Mouse (Mus musculus): Measurements from ENCODE around the gene Dyrk1a. TPM values are rescaled to one million over a fixed set of nuclear protein-coding genes. Genes with fewer than 3 reads are reported as not detected.
A peak's percentile ranks its signal among the peaks of the same experiment; 100 is the strongest.

Gene Dyrk1a
- polyA plus RNA-seq, 1 experiment from 2014 or later, result 8.0 TPM

- no peak for TF ChIP-seq CTCF (IDR thresholded peaks at IDR 0.05; ENCODE audit: low read depth)
- Histone ChIP-seq H3K9me3 (ENCODE audit: control insufficient read depth) (no peaks in the 10 kb centered on the region), H3K27ac (ENCODE audit: low read depth, low read length) (no peak overlapping the region), H3K36me3 (ENCODE audit: control insufficient read depth, insufficient read depth) (no peaks in the 10 kb centered on the region), H3K4me3 (ENCODE audit: low read depth, low read length) (no peak overlapping the region), H3K27me3 (replicated peaks; ENCODE audit: control insufficient read depth, insufficient read depth, low read length) (no peaks in the 10 kb centered on the region), H3K4me1 (replicated peaks; ENCODE audit: control insufficient read depth, insufficient read depth, low read length) (peaks cover 3% of the 10 kb centered on the region; the same call in 1 of the 2 replicates), H3K4me2 (replicated peaks; ENCODE audit: low read depth) (peak overlapping the region; percentile 52), H3K9ac (ENCODE audit: low read depth, low read length) (no peak overlapping the region)
- WGBS, result 30% methylated on average over 9 of the region's 9 CpGs
- peak; percentile 19; the same call in 1 of the 2 replicates for ATAC-seq
Observed at GRCm38 (mm10) chr16:94628976-94629729, 59.3 kb downstream of the Dyrk1a start.

GRCm38 (mm10) chr16:94631984-94632383 lies 62.2 kb downstream of the Dyrk1a start:
- WGBS, result 9% methylated on average over 5 of the region's 5 CpGs
- Histone ChIP-seq H3K9me3 (ENCODE audit: control insufficient read depth) (no peaks in the 10 kb centered on the region), H3K4me3 (ENCODE audit: low read depth, low read length) (no peak overlapping the region), H3K4me2 (replicated peaks; ENCODE audit: low read depth) (peak overlapping the region; percentile 51; the same call in 1 of the 2 replicates), H3K4me1 (replicated peaks; ENCODE audit: control insufficient read depth, insufficient read depth, low read length) (no peaks in the 10 kb centered on the region; the same call in 1 of the 2 replicates), H3K36me3 (ENCODE audit: control insufficient read depth, insufficient read depth) (no peaks in the 10 kb centered on the region), H3K9ac (ENCODE audit: low read depth, low read length) (no peak overlapping the region), H3K27me3 (replicated peaks; ENCODE audit: control insufficient read depth, insufficient read depth, low read length) (no peaks in the 10 kb centered on the region), H3K27ac (ENCODE audit: low read depth, low read length) (no peak overlapping the region)
- ATAC-seq, result peak; percentile 82
- TF ChIP-seq CTCF (IDR thresholded peaks at IDR 0.05; ENCODE audit: low read depth), result no peak

- H3K27ac ChIP-seq (ENCODE audit: low read depth, low read length), result peak overlapping the region; percentile 71
- peak; percentile 62 for ATAC-seq
- no peaks in the 10 kb centered on the region for H3K27me3 ChIP-seq (replicated peaks; ENCODE audit: control insufficient read depth, insufficient read depth, low read length)
- TF ChIP-seq CTCF (IDR thresholded peaks at IDR 0.05; ENCODE audit: low read depth), result no peak
- WGBS, result 32% methylated on average over 6 of the region's 6 CpGs
- no peak overlapping the region for H3K9ac ChIP-seq (ENCODE audit: low read depth, low read length)
- H3K36me3 ChIP-seq (ENCODE audit: control insufficient read depth, insufficient read depth), result no peaks in the 10 kb centered on the region
- no peak overlapping the region for H3K4me3 ChIP-seq (ENCODE audit: low read depth, low read length)
- peak overlapping the region; percentile 51 for H3K4me2 ChIP-seq (replicated peaks; ENCODE audit: low read depth)
- peaks cover 2% of the 10 kb centered on the region; the same call in 1 of the 2 replicates for H3K4me1 ChIP-seq (replicated peaks; ENCODE audit: control insufficient read depth, insufficient read depth, low read length)
- no peaks in the 10 kb centered on the region for H3K9me3 ChIP-seq (ENCODE audit: control insufficient read depth)
Observed at GRCm38 (mm10) chr16:94632424-94632963, 62.7 kb downstream of the Dyrk1a start.

DNA sequence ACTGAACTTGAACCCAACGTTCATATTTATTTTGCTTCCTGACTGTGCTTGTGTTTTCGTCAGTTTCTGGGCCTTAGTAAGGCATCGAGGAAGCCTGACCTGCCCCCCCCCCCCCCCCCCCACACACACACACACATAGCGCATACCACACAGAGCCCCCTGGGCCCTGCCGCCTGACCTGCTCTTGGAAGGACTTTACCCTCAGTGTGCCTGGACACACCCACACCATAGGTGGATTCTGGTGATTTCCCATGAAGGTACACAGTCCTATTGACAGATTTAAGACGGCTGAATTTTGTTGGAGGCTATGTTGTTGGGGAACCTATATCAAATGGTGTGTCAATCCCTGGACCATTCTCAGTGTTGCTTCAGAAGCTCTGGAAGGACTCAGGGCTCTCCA lies 63.2 kb downstream of the Dyrk1a start:
- ATAC-seq, result peak; percentile 70
- Histone ChIP-seq H3K27me3 (replicated peaks; ENCODE audit: control insufficient read depth, insufficient read depth, low read length) (no peaks in the 10 kb centered on the region), H3K4me1 (replicated peaks; ENCODE audit: control insufficient read depth, insufficient read depth, low read length) (peaks cover 2% of the 10 kb centered on the region; the same call in 1 of the 2 replicates), H3K27ac (ENCODE audit: low read depth, low read length) (peak overlapping the region; percentile 71), H3K9ac (ENCODE audit: low read depth, low read length) (no peak overlapping the region), H3K9me3 (ENCODE audit: control insufficient read depth) (no peaks in the 10 kb centered on the region), H3K4me3 (ENCODE audit: low read depth, low read length) (no peak overlapping the region), H3K4me2 (replicated peaks; ENCODE audit: low read depth) (peak overlapping the region; percentile 51), H3K36me3 (ENCODE audit: control insufficient read depth, insufficient read depth) (no peaks in the 10 kb centered on the region)
- 38% methylated on average over 6 of the region's 6 CpGs for WGBS
- TF ChIP-seq CTCF (IDR thresholded peaks at IDR 0.05; ENCODE audit: low read depth), result no peak

DNA sequence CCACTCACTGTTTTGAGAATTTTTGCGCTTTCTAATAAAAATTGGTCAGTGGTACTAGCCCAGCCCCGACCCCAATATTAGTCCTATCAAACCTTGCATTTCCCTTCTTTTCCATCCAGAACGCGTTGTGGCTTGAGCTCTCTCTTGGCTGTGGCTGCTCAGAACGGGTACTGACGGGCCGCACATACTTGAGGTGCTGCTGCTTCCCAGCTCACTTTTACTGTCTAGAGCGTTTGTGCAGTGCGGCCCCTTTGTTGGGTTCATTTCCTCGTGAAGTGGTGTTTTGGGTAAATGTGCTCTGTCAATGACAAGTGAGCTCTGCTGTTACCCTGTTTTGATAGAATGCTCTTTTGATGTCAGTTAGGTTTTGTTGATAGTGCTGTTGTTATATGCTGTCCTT lies 67.6 kb downstream of the Dyrk1a start:
- H3K4me3 ChIP-seq (ENCODE audit: low read depth, low read length), result no peak overlapping the region
- no peak overlapping the region for H3K27ac ChIP-seq (ENCODE audit: low read depth, low read length)
- H3K36me3 ChIP-seq (ENCODE audit: control insufficient read depth, insufficient read depth), result no peaks in the 10 kb centered on the region
- H3K4me1 ChIP-seq (replicated peaks; ENCODE audit: control insufficient read depth, insufficient read depth, low read length), result peaks cover 2% of the 10 kb centered on the region; the same call in 1 of the 2 replicates
- no peak overlapping the region for H3K9ac ChIP-seq (ENCODE audit: low read depth, low read length)
- no peaks in the 10 kb centered on the region for H3K9me3 ChIP-seq (ENCODE audit: control insufficient read depth)
- no peaks in the 10 kb centered on the region for H3K27me3 ChIP-seq (replicated peaks; ENCODE audit: control insufficient read depth, insufficient read depth, low read length)
- H3K4me2 ChIP-seq (replicated peaks; ENCODE audit: low read depth), result no peak overlapping the region
- no peak for ATAC-seq
- no peak for TF ChIP-seq CTCF (IDR thresholded peaks at IDR 0.05; ENCODE audit: low read depth)
- 55% methylated on average over 10 of the region's 10 CpGs for WGBS

GRCm38 (mm10) chr16:94641799-94642198 lies 72.0 kb downstream of the Dyrk1a start:
- H3K36me3 ChIP-seq (ENCODE audit: control insufficient read depth, insufficient read depth), result no peaks in the 10 kb centered on the region
- H3K27me3 ChIP-seq (replicated peaks; ENCODE audit: control insufficient read depth, insufficient read depth, low read length), result no peaks in the 10 kb centered on the region
- 87% methylated on average over 2 of the region's 2 CpGs for WGBS
- no peak for ATAC-seq
- H3K27ac ChIP-seq (ENCODE audit: low read depth, low read length), result no peak overlapping the region
- H3K4me3 ChIP-seq (ENCODE audit: low read depth, low read length), result no peak overlapping the region
- H3K9ac ChIP-seq (ENCODE audit: low read depth, low read length), result no peak overlapping the region
- TF ChIP-seq CTCF (IDR thresholded peaks at IDR 0.05; ENCODE audit: low read depth), result no peak
- H3K4me1 ChIP-seq (replicated peaks; ENCODE audit: control insufficient read depth, insufficient read depth, low read length), result 0 out of 2 replicates have a peak, but pooled peaks cover 2% of the 10 kb centered on the region
- H3K9me3 ChIP-seq (ENCODE audit: control insufficient read depth), result no peaks in the 10 kb centered on the region
- H3K4me2 ChIP-seq (replicated peaks; ENCODE audit: low read depth), result no peak overlapping the region
